Mouse (Mus musculus): Measurements from ENCODE around the gene B4galt2. TPM values are rescaled to one million over a fixed set of nuclear protein-coding genes. Genes with fewer than 3 reads are reported as not detected.

B4galt2 gene
- polyA plus RNA-seq, 1 experiment, result 6.2 TPM

DNA sequence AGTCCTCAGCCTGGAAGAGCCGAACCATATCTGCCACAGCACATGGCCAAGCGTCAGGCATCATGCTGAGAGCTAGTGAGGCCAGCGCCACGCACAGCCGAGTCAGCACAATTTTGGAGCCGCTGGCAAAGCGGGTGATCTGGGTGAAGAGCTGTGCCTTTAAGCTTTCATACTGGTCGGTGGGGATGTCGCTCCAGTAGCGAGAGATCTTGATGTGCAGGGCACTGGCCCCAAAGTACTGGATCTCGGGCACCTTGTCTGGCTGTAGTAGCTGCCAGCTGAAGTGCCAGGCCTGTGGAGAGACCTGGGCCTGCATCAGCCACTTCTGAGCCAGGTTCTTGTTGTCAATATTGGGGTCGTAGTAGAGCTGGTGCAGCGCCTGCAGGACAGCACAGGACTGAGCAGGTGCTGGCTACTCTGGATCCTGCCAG, 28.9 kb upstream of the B4galt2 start:
- WGBS, result 97% methylated on average over 13 of the region's 13 CpGs

DNA sequence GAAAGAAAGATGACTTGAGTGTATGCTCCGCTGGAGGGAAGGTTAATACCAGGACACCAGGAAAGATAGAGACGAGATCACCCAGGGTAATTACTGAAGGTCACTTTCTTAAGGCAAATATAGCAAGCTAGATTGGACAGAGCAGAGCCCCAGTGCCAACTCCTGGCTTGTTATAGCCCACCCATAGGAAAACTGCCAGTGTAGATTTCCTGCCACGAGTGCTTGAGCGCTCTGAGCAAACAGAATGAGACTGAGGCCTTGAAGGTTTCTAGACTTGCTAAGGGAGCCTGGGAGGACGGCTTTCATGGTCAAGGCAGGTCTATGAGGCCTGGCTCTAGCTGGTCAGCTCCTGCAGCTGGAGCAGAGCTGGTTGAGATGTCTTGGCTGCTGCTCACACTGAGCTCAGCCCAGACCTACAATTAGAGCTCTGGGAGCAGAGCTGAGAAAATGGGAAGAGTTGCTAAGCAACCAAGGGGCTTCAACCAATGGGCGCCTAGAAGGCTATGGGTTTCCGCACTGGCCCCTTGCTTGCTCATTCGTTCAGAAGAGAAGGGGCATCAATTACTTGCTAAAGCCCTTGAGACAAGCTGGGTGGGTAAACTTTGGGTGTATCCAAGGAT, 25.7 kb upstream of the B4galt2 start:
- no peak for DNase-seq (ENCODE audit: low read depth, low spot score)
- 81% methylated on average over 8 of the region's 8 CpGs for WGBS

More for the DNA sequence above, 28.9 kb upstream of the B4galt2 start:
- DNase-seq (ENCODE audit: low read depth, low spot score), result no peak

- DNase-seq (ENCODE audit: low read depth, low spot score), result no peak
- WGBS, result 38% methylated on average over 3 of the region's 3 CpGs
Observed at GRCm38 (mm10) chr4:117906196-117906595, 22.9 kb upstream of the B4galt2 start.

DNA sequence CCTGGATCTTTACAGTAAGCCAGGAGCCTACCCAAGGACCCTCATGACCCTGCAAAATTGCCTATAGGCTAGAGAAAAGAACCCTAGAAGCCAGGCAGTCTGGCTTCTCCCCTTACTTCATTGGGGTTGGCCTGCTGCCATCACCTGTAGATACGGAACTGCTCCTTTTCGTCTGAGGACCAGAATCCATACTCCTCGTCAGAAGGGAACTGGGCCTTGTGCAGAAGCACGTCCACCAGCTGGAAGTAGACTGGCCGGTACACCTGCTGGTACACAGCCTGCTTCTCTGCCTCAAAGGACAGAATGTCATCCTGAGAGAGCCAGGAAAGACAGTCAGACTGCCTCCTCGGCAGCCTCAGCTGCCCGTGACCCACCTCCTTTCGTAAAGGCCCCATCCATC, 21.5 kb upstream of the B4galt2 start:
- no peak for DNase-seq (ENCODE audit: low read depth, low spot score)
- 88% methylated on average over 8 of the region's 8 CpGs for WGBS

GRCm38 (mm10) chr4:117904094-117904493, 20.8 kb upstream of the B4galt2 start:
- DNase-seq (ENCODE audit: low read depth, low spot score), result no peak
- 90% methylated on average over 10 of the region's 10 CpGs for WGBS

GRCm38 (mm10) chr4:117898111-117898510, 14.8 kb upstream of the B4galt2 start:
- 44% methylated on average over 3 of the region's 3 CpGs for WGBS
- DNase-seq (ENCODE audit: low read depth, low spot score), result no peak

DNA sequence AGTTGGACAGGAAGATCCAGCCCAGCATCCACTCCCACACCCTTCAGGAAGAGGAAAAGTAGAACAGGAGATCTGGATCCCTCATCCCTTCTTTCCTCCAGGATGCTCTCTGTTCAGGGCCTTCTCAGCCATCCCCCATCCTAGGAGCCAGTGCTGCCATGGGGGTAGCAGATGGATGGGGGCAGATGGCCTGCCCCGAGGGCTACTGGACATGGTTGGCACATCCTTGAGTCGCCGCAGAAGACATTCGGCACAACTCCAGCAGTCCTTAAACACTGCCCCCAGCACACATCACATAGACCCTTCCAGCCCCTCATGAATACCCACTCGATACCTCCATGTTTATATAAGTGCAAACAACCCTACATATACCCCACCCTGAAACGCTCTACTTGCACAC, 12.7 kb upstream of the B4galt2 start:
- DNase-seq (ENCODE audit: low read depth, low spot score), result no peak
- 97% methylated on average over 6 of the region's 6 CpGs for WGBS

- WGBS, result 87% methylated on average over 7 of the region's 7 CpGs
- DNase-seq (ENCODE audit: low read depth, low spot score), result no peak
Observed at GRCm38 (mm10) chr4:117895339-117895738, 12.1 kb upstream of the B4galt2 start.

- DNase-seq (ENCODE audit: low read depth, low spot score), result no peak
- WGBS, result 89% methylated on average over 8 of the region's 8 CpGs
Observed at GRCm38 (mm10) chr4:117894601-117895000, 11.3 kb upstream of the B4galt2 start.

DNA sequence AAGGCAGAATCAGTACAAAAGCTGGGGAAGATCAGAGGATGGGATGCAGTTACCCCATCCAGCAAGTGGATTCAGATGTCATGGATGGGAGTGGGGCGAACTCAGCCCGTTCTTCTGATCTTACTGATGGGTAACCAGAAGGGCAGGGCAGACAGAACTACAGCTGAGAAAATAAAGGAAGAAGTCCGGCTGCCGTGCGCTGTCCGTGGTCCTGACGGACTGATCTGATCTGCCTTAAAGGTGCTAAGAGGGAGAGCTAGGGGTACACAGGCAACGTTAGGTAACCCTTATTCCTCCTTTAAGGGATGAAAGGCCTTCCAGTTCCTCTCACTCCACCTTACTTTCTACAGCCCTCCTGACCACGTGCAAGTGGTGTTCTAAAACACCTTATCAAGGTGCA, 10.1 kb upstream of the B4galt2 start:
- 9% methylated on average over 9 of the region's 9 CpGs for WGBS

GRCm38 (mm10) chr4:117891738-117892161, 8.5 kb upstream of the B4galt2 start, which contains the start of gene Dph2:
Gene Dph2 (minus strand): TSS chr4:117892032.
- DNase-seq (ENCODE audit: low read depth, low spot score), result peak; percentile 92
- under 1% methylated on average over 21 of the region's 21 CpGs for WGBS

More for the DNA sequence above, 10.1 kb upstream of the B4galt2 start:
- no peak for DNase-seq (ENCODE audit: low read depth, low spot score)

- DNase-seq (ENCODE audit: low read depth, low spot score), result no peak
- WGBS, result 88% methylated on average over 8 of the region's 8 CpGs
Observed at GRCm38 (mm10) chr4:117890750-117891149, 7.5 kb upstream of the B4galt2 start.

DNA sequence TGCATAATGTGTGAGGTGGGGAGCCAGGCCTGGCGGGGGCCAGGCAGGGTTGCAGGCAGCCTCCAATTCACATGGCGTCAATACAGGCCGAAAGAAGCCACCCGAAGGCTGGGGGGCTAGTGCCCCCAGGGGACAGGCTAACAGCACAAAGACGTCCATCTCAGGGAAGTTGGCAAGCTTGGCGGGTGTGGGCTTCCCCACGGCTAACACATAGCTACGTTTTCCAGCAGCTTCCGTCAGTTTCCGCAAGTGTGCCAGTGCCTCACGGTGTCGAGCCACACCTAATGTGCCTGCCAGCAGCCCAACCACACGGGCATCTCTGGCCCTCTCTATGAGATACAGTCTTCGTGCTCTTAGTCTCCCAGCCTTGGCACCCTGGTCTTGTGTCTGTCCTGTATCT, 6.7 kb upstream of the B4galt2 start:
- WGBS, result 90% methylated on average over 14 of the region's 14 CpGs
- DNase-seq (ENCODE audit: low read depth, low spot score), result no peak

DNA sequence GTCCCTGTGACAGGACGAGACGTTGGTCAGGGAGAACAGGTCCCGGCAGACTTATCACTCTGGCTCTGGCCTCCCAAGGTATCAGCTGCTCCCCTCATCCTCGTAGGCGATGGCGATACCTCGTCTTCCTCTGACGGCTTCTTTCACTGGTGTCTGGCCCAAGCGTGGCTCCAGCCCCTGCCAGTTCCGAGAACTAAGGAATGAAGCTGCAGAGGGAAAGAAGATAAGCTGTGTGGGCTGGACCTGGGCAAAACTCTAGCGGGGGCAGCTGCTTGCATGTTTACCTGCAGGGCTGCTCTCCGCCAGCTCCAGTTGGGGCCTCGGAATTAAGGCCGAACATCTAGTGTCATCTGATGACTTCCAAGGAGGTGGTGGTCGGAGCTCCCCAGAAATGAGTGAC, 6.2 kb upstream of the B4galt2 start:
- 94% methylated on average over 15 of the region's 15 CpGs for WGBS
- no peak for DNase-seq (ENCODE audit: low read depth, low spot score)

GRCm38 (mm10) chr4:117887920-117888319, 4.6 kb upstream of the B4galt2 start:
- 84% methylated on average over 2 of the region's 2 CpGs for WGBS

DNA sequence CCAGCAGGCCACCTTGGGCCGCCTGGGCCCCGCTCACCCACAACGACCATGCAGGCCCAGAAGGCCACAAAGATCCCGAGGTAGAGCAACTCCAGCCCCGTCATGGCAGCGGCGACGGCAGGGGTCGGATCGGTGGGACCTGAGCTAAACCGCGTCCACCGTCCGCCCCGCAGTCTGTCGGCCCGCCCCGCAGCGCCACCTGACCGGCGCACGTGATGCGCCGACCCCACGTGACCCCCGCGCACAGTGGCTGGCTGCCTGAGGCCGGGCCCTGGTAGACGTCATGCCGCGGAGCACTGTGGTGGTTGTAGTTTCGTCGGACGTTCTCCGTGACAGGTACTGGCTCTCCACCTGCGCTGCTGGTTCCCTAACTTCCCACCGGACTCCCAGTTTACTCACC, 3.8 kb upstream of the B4galt2 start, which contains the start of gene Atp6v0b:
Atp6v0b (minus strand) TSS at position 201 of the 400 bp plus-strand sequence.
- peak; percentile 83 for DNase-seq (ENCODE audit: low read depth, low spot score)
- under 1% methylated on average over 37 of the region's 37 CpGs for WGBS

More at GRCm38 (mm10) chr4:117887920-117888319, 4.6 kb upstream of the B4galt2 start:
- no peak for DNase-seq (ENCODE audit: low read depth, low spot score)

DNA sequence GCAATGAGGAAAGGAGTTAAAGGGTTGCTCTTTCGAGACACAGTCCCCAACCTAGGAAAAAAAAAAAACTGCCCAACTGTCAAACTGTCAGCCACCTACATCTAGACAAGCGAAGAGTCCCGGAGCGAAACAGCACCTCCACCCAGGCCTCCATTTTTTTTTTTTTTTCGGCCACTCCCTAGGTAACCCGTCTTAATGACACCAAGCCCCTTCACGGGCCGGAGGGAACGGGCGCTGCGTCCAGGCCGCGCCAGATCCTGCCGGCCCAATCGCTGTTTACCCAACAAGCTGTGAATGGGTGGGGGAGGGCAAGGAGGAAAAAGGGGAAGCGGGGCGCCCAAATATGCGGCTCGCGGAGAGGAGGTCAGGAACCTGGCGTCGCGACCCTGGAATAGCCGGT, 3.4 kb upstream of the B4galt2 start:
- 1% methylated on average over 24 of the region's 24 CpGs for WGBS
- no peak for DNase-seq (ENCODE audit: low read depth, low spot score)

DNA sequence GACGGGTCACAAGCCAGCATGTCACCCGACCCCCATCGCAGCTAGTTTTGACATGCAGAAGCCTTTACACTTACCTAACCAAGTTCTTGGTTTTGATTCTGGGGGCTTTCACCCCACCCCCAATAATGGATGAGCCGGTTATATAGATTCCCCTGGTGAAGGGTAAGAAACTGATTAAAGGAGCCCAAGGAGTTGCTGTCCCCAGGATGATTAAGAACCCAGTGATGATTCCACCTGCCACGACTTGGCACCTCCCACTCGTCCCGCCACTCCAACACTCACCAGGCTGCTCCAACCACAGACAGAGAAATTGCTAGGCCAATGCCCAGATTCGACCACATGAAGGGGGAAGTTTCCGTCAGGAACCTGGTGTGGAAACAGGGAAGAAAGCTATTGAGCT, 2.7 kb upstream of the B4galt2 start:
- 83% methylated on average over 9 of the region's 9 CpGs for whole genome bisulfite sequencing
- DNase-seq (ENCODE audit: low read depth, low spot score), result no peak

GRCm38 (mm10) chr4:117885093-117885492, 1.8 kb upstream of the B4galt2 start:
- WGBS, result 95% methylated on average over 10 of the region's 10 CpGs
- no peak for DNase-seq (ENCODE audit: low read depth, low spot score)

- WGBS, result 100% methylated on average over 1 of the region's 1 CpGs
- no peak for DNase-seq (ENCODE audit: low read depth, low spot score)
Observed at GRCm38 (mm10) chr4:117884146-117884545, 859 bp upstream of the B4galt2 start.

DNA sequence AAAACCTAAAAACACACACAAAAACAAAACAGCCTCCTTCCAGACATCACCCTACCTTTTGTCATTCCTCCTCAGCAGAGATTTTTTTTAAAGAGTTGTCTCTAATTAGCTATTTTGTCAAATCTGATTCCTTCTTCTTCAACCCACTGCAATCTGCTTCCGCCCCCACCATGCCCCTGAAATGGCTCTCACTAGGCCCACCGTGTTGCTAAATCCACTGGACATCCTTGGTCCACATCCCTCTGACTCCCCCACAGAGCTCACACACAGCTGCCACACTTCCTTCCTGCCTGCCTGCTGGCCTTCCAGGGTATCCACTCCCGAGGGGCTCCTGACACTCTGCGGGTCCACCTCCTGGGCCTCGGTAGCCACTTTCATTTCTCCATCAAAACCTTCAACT, 4.6 kb downstream of the B4galt2 start:
- no peak for DNase-seq (ENCODE audit: low read depth, low spot score)
- WGBS, result 84% methylated on average over 5 of the region's 5 CpGs

GRCm38 (mm10) chr4:117878301-117878700, 5.0 kb downstream of the B4galt2 start:
- DNase-seq (ENCODE audit: low read depth, low spot score), result no peak
- 40% methylated on average over 10 of the region's 10 CpGs for WGBS

All from large intestine, adult 2 months (tissue).